Mouse (Mus musculus) cerebellum, postnatal 10 days (tissue): ENCODE measurements at regions not wholly inside any gene's neighbourhood (a gene's known extent, or its start where the extent isn't known, plus 50 kb on each side); places are given as distances from the start of the nearest gene placed in this dataset.
A peak's percentile ranks its signal among the peaks of the same experiment; 100 is the strongest.

Experiments used
- DNase-seq, 2 experiments: peaks; one replicate each; pipeline ENCODE4 v3.0.0; 2021; ENCODE audit warnings: mixed read lengths in 2 of 2

- DNase-seq: no peak
These were observed 54.3 kb upstream of the Nrbf2 start for GRCm38 (mm10) chr10:67339371-67339929.

- DNase-seq: no peak
These were observed 59.6 kb upstream of the Nrbf2 start for GRCm38 (mm10) chr10:67344722-67345121.

- DNase-seq: peak; percentile 35 to 52
These were observed 65.9 kb upstream of the Nrbf2 start for GRCm38 (mm10) chr10:67350956-67351355.

- DNase-seq: peak in 1 of 2 experiments; percentile 11
These were observed 75.7 kb upstream of the Nrbf2 start for GRCm38 (mm10) chr10:67360793-67361192.

- no peak for DNase-seq
These were observed 76.2 kb upstream of the Nrbf2 start for GRCm38 (mm10) chr10:67361281-67361680.

GRCm38 (mm10) chr10:67364595-67364994 lies 79.5 kb upstream of the Nrbf2 start:
- no peak for DNase-seq

GRCm38 (mm10) chr10:67365158-67365557 lies 80.1 kb upstream of the Nrbf2 start:
- no peak for DNase-seq

GRCm38 (mm10) chr10:67372569-67373161 lies 87.6 kb upstream of the Nrbf2 start:
- DNase-seq: no peak

GRCm38 (mm10) chr10:67376638-67377037 lies 91.5 kb upstream of the Nrbf2 start:
- no peak for DNase-seq

GRCm38 (mm10) chr10:67377643-67378223 lies 92.6 kb upstream of the Nrbf2 start:
- DNase-seq: no peak

- no peak for DNase-seq
These were observed 95.1 kb upstream of the Nrbf2 start for GRCm38 (mm10) chr10:67380174-67380573.

GRCm38 (mm10) chr10:67383352-67383751 lies 98.2 kb upstream of the Nrbf2 start:
- no peak for DNase-seq

- no peak for DNase-seq
These were observed 98.9 kb upstream of the Nrbf2 start for GRCm38 (mm10) chr10:67383802-67384567.

- DNase-seq: peak in 1 of 2 experiments; percentile 10
These were observed 99.5 kb upstream of the Nrbf2 start for GRCm38 (mm10) chr10:67384568-67384958.

GRCm38 (mm10) chr10:67385966-67386365 lies 100.9 kb upstream of the Nrbf2 start:
- no peak for DNase-seq

GRCm38 (mm10) chr10:67388755-67389154 lies 103.7 kb upstream of the Nrbf2 start:
- DNase-seq: peak in 1 of 2 experiments; percentile 4

- no peak for DNase-seq
These were observed 115.3 kb upstream of the Nrbf2 start for GRCm38 (mm10) chr10:67400434-67400833.

GRCm38 (mm10) chr10:67401409-67401808 lies 116.3 kb upstream of the Nrbf2 start:
- no peak for DNase-seq

- DNase-seq: no peak
These were observed 117.7 kb upstream of the Egr2 start for GRCm38 (mm10) chr10:67417529-67417928.

- no peak for DNase-seq
These were observed 114.5 kb upstream of the Egr2 start for GRCm38 (mm10) chr10:67420761-67421160.

- DNase-seq: no peak
These were observed 109.9 kb upstream of the Egr2 start for GRCm38 (mm10) chr10:67425407-67425806.

- DNase-seq: no peak
These were observed 108.1 kb upstream of the Egr2 start for GRCm38 (mm10) chr10:67427220-67427619.

- DNase-seq: no peak
These were observed 104.5 kb upstream of the Egr2 start for GRCm38 (mm10) chr10:67430805-67431204.
